Comparison of ENCODE assay signal across 8 mouse cellular contexts in the genomic region with DNA sequence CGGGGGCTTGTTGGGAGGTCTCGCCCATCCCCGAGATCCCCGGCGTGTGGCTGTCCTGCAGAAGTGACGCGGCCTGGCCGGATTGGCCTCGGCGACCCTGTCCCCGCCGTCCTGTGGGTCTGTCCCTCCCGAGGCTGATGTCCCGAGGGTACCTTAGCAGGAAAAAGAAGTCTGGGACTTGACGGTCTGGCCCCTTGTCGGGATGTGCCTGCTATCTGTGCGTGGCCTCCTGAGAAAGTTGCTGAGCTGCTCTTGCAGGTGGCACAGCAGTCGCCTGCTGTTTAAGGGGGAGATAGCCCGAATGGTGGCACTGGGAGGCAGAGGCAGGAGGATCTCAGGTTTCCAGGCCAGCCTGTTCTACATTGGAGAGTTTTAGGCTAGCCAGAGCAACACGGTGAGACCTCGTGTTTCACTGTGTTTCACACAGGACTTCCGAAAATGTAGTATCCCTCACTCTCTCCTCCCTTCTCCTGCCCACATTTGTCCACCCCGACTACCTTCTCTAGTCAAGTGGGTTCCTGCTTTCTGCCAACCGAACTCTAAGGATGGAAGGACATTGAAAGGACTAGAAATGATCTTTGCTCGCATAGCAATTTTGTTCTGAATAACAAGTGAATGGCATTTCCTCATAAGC. TPM values are rescaled to one million over a fixed set of nuclear protein-coding genes. Genes with fewer than 3 reads are reported as not detected.
A peak's percentile ranks its signal among the peaks of the same experiment; 100 is the strongest.
DNase-seq lines count a peak whose midpoint lies in the region; ATAC-seq lines count a peak whose summit lies in the region.

No protein-coding gene starts in this region.

- peak overlapping the region; percentile 71 for H3K4me2 ChIP-seq in kidney, embryonic 16.5 days (replicated peaks; ENCODE audit: low read depth, low read length)
- peak overlapping the region; percentile 94 for H3K4me2 ChIP-seq in midbrain, embryonic 16.5 days (ENCODE audit: low read length)

- H3K36me3 ChIP-seq in kidney, embryonic 16.5 days (ENCODE audit: insufficient read depth, low read length), result peaks cover 4% of the 10 kb centered on the region; the same call in 1 of the 2 replicates
- H3K36me3 ChIP-seq in midbrain, embryonic 16.5 days (ENCODE audit: control insufficient read depth, insufficient read depth, low read length), result no peaks in the 10 kb centered on the region

- H3K27me3 ChIP-seq in kidney, embryonic 16.5 days (ENCODE audit: insufficient read depth, low read length), result no peaks in the 10 kb centered on the region
- no peaks in the 10 kb centered on the region for H3K27me3 ChIP-seq in midbrain, embryonic 16.5 days (ENCODE audit: control insufficient read depth, insufficient read depth, low read depth, low read length)

- H3K4me3 ChIP-seq in kidney, embryonic 16.5 days (ENCODE audit: low read length), result peak overlapping the region; percentile 62
- H3K4me3 ChIP-seq in midbrain, embryonic 16.5 days (ENCODE audit: low read depth, low read length), result peak overlapping the region; percentile 79

- H3K9me3 ChIP-seq in kidney, embryonic 16.5 days (ENCODE audit: low read length), result no peaks in the 10 kb centered on the region
- no peaks in the 10 kb centered on the region for H3K9me3 ChIP-seq in midbrain, embryonic 16.5 days (replicated peaks; ENCODE audit: control insufficient read depth, low read length, poor library complexity, severe bottlenecking)

- H3K27ac ChIP-seq in kidney, embryonic 16.5 days (ENCODE audit: low read length), result peak overlapping the region; percentile 22; the same call in 1 of the 2 replicates
- H3K27ac ChIP-seq in midbrain, embryonic 16.5 days (ENCODE audit: low read length), result peak overlapping the region; percentile 57

- H3K4me1 ChIP-seq in kidney, embryonic 16.5 days (ENCODE audit: insufficient read depth, low read length), result no peaks in the 10 kb centered on the region
- no peaks in the 10 kb centered on the region; the same call in 1 of the 2 replicates for H3K4me1 ChIP-seq in midbrain, embryonic 16.5 days (ENCODE audit: control insufficient read depth, insufficient read depth, low read length)

- H3K9ac ChIP-seq in kidney, embryonic 16.5 days (replicated peaks; ENCODE audit: low read length), result peak overlapping the region; percentile 85
- H3K9ac ChIP-seq in midbrain, embryonic 16.5 days (ENCODE audit: low read depth, low read length), result peak overlapping the region; percentile 90

- no peak; the same call in 1 of the 2 replicates for ATAC-seq in kidney, embryonic 16.5 days (ENCODE audit: low FRiP score, low TSS enrichment)
- ATAC-seq in inflammation-experienced regulatory T-cells, adult 6 months, result peak; percentile 43
- peak; percentile 78; the same call in 1 of the 2 replicates for ATAC-seq in midbrain, embryonic 16.5 days

- DNase-seq in kidney, postnatal 4 days, result no peak
- DNase-seq in c-Kit-positive CD71-positive TER-119-positive erythroid progenitor cells, embryonic 14.5 days (ENCODE audit: low spot score), result peak; percentile 42
- DNase-seq in spleen, postnatal 14 days (ENCODE audit: low spot score in 2 of 2), result no peak
- DNase-seq in left cerebral cortex, adult 18-20 months (ENCODE audit: low spot score in 2 of 2), result no peak
- DNase-seq in cerebellum, postnatal 4 days (ENCODE audit: low spot score in 2 of 2), result no peak

- WGBS in kidney, embryonic 16.5 days, result 23% methylated on average over 25 of the region's 25 CpGs
- 26% methylated on average over 25 of the region's 25 CpGs for WGBS in midbrain, embryonic 16.5 days

RNA-seq across cellular contexts. Expression of gene Alg6, which starts 0.4 kb away (rescaled TPM):
- polyA plus RNA-seq in kidney, embryonic 16.5 days (2015; fragmentation: Nextera tagmentation; extraction: Ambion mirVana), result 25.6 TPM in 2 replicates
- polyA plus RNA-seq in inflammation-experienced regulatory T-cells, adult 6 months (2017; shearing (Covaris generic)), result 10 to 100 TPM in 2 of 3 experiments, 1 to 10 TPM in 1; 8.4 to 20.2 (median 13.9) TPM
- 12.3 and 13.3 TPM in 2 replicates for polyA plus RNA-seq in midbrain, embryonic 16.5 days (2015; fragmentation: Nextera tagmentation; extraction: Ambion mirVana)
- 10 to 100 TPM in 1 of 2 experiments, 1 to 10 TPM in 1; 9.0 to 13.9 TPM for total RNA-seq in left cerebral cortex, adult 18-20 months (2021)

RNA-seq across cellular contexts. Expression of gene Foxd3, which starts 59.8 kb away (rescaled TPM):
- 0.09 TPM in 1 of 2 replicates, not detected in the other for polyA plus RNA-seq in kidney, embryonic 16.5 days (2015; fragmentation: Nextera tagmentation; extraction: Ambion mirVana)
- not detected for polyA plus RNA-seq in inflammation-experienced regulatory T-cells, adult 6 months (2017; shearing (Covaris generic))
- 0.11 and 0.18 TPM in 2 replicates for polyA plus RNA-seq in midbrain, embryonic 16.5 days (2015; fragmentation: Nextera tagmentation; extraction: Ambion mirVana)
- not detected for total RNA-seq in left cerebral cortex, adult 18-20 months (2021)
